Mouse (Mus musculus) CD8-positive naive resting alpha-beta T cell, adult 2 months (primary cell): ENCODE data around the gene Pik3cd.

Experiments
- DNase-seq, 2 experiments: peaks; one replicate each; pipeline ENCODE4 v3.0.0; 2022; ENCODE audit warnings: low read depth in 2 of 2, low spot score in 2 of 2

The Pik3cd gene

GRCm38 (mm10) chr4:149689822-149690700 is 12.3 kb downstream of the Pik3cd start:
- no peak for DNase-seq

- no peak for DNase-seq
These were observed 13.5 kb downstream of the Pik3cd start for GRCm38 (mm10) chr4:149688861-149689260.

DNA sequence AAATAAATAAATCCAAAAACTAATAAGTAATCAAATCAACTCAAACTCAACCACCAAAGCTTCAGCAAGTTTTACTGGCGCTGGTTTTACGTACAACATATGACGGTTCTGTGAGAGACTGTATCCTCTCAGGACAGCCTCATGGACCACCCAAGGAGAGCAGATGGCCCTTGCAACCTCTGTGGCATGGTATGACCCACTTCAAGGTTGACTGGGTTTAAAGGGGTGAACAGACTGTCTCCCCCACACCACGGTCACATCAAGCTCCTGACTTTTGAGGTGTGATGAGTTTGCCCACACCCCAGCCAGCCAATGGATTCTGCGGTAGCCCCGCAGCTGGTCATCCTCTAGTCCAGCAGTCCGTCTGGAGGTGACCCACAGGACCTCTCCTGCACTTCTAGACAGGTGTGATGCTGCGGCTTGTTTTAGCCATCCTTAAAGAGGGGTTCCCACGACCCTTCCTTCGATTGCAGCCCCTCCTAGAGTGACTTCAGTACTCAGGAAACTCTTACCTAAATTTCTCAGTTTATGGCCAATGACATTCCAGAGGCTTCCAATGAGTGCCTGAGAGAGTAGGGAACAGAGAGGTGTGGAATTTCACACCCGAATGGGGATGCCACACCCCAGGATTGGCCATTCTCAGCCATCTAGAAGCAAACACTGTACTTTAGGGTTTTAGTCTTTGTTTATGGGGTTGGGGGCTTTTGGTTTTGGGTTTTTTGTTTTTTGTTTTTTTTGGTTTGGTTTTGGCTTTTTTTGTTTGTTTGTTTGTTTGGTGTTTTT is 17.3 kb downstream of the Pik3cd start:
- DNase-seq, result no peak

DNA sequence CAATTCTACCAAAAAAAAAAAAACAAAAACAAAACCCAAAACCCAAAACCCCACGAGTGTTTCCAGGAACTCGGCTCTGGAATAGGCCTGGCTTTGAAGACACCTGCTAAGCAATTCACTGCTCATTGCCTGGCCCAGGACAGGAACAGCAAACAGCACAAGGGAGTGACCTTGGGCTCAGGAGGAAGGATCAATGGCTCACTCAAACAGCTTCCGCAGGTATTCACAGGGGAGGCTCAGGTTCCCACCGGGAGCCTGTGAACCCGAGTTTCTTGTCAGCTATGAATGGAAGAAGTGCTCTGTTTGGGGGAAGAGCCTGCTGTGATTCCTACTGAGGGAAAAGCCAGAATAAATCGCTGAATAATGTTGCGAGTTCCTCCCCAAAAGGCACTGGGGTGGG is 18.5 kb downstream of the Pik3cd start:
- DNase-seq, result no peak

DNA sequence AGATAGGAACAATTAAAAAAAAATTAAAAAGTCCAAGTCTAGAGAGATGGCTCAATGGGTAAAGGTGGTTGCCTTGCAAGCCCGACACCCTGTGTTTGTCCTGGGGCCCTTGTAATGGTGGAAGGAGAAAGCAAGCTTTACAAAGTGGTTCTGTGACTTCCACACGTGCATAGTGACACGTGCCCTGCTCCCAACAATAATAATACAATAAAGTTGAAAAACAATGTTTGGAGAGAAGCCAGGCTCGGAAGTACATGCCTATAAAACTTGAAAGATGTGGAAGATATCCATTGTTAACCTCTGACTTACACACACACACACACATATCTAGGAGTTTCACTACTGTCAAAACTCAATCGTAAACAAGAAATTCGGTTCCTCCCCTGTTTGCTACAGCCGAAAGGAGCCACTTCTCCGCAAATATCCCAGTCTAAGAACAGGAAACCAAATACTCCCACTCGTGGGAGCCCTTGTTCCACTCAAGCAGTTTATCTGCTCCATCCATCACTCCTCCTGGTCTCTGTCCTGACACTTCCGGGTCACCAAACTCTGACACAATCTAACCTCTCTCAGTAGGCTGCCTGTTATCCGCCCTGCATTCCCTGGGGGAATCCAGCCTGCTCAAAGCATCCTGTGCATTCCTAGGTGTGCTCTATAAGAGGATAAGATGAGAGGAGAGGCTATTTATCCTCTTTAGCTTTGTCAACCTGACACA is 23.2 kb downstream of the Pik3cd start:
- DNase-seq, result no peak

GRCm38 (mm10) chr4:149678006-149678405 is 24.4 kb downstream of the Pik3cd start:
- DNase-seq, result no peak

- no peak for DNase-seq
These were observed 26.8 kb downstream of the Pik3cd start for GRCm38 (mm10) chr4:149675378-149676261.

DNA sequence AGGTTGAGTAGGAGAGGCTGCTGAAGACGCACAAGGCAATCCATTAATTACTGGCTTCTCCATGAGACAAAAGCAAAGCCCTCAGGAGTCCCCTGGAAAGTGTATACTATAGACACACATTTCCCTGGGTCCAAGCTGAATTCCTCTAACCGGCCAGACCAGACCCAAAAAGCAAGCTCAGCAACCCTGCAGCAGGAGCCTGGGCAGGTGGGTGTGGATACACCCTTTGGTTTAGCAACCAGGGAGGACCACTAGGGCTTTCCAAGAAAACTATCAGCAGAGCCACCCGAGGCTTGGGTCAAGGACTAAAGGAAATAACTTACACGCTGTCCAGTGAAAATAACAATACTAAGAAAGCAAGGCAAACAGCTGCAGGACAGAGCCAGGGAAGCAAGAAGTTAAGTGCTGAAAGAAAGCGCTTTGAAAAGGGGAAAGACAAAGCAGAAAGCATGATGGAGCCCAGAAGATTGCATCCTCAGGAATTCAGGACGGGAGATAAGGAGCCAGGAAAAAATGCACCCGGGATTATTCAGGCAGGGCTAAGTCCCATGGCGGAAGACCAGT is 27.5 kb downstream of the Pik3cd start:
- DNase-seq, result no peak

- DNase-seq, result no peak
These were observed 29.6 kb downstream of the Pik3cd start for GRCm38 (mm10) chr4:149672747-149673146.

DNA sequence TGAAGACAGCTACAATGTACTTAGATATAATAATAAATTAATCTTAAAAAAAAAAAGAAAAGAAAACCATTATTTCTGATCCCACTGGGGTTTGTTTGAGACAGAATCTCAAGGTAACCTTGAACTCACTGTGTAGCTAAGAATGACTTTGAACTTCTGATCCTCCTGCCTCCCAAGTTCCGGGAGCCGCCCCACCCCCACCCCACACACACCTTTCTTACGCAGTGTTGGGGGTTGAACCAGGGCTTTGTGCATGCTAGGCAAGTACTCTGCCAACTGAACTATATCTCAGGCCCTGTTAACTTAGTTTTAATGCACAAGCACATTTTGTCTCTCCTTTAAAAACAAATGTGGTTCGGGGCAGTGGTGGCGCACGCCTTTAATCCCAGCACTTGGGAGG is 31.2 kb downstream of the Pik3cd start:
- no peak for DNase-seq

DNA sequence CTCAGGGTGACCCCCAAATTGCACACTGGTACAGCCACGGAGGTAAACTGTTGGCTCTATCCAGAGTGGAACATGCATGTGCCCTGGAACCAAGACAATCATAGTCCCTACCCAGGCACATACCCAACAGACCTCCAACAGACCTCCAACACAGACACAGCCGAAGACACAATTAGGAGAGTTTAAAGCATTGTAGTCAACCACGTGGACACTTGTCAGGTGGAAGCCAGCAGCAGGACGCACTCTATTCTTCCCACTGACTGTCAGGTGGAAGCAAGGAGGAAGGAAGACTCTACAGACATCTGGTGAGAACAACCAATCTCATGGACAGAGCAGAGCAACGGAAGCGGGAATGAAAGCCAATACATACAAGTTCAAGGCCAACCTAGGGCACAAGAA is 36.7 kb downstream of the Pik3cd start:
- DNase-seq, result no peak

GRCm38 (mm10) chr4:149665016-149665691 is 37.2 kb downstream of the Pik3cd start:
- no peak for DNase-seq

DNA sequence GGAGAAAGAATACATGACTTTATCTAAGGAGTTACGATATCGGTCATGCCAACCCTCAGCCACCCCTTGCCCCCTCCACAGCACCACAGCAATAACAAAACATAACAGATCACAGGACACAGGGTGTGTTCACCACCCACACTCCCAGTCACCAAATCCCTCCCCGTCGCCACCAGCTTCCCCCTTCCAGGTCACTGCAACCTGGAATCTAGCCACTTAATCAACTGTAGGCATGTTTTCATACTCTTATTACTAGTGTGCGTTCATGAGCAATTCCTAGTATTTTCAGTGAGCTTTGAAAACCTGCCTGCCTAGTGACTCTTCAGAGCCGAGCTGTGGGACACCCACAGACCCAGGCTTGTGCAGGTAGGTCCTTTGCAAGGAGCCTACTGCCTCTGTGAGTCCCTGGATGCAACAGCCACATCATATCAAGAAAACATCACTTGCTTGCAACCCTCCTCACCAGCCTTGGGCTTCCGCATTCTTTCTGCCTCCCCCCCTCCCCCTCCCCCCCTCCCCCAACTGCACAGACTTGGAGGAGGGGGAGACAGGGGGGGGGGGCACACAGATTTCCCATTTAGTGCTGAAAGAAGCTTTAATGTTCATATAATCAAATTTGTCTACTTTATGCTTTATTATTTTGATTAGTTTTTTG is 38.4 kb downstream of the Pik3cd start:
- peak; percentile 66 to 67 for DNase-seq

GRCm38 (mm10) chr4:149661967-149662589 is 40.3 kb downstream of the Pik3cd start:
- no peak for DNase-seq

DNA sequence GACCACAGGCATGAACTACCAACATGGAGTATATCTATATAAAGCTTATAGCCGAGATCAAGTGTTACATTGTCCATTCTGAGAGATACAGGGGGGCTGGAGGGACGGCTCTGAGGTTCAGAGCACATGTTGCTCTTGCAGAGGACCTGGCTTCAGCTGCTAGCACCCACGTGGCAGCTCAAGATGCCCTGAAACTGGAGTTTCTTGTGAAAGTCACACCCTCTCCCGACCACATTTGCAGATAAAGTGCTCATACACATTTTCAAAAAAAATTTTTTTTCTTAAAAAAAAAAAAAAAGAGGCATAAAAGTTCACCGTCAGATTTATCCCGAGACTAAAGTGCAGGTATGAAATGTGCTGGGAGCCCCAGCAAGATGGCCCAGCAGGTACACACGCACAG is 41.8 kb downstream of the Pik3cd start:
- DNase-seq, result no peak

DNA sequence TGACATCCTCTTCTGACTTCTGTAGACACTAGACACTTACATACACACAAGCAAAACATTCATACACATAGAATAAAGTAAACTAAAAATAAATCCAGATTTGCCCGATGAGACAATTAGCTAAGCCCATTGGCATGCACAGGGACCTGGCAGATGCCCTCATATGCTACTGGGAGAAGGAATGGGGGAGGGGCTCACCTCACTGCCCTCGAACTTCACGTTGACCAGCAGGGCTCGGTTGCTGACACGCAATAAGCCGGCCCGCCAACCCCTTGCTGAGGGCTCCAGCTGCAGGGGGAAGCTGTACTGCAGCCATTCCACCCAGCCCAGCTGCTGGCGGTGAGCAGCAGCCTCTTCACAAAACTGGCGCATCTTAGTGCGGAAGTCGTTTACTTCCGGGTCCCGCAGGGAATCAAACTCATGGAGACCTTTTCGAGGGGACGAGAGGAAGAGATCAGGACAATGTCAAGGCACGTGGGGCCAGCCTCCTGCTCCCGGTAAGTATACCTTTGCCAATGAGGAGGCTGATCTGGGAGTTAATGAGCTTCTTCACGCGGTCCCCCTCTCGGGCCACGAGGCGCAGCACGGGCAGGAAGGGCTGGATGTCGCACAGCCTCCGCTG is 42.8 kb downstream of the Pik3cd start:
- DNase-seq, result no peak

DNA sequence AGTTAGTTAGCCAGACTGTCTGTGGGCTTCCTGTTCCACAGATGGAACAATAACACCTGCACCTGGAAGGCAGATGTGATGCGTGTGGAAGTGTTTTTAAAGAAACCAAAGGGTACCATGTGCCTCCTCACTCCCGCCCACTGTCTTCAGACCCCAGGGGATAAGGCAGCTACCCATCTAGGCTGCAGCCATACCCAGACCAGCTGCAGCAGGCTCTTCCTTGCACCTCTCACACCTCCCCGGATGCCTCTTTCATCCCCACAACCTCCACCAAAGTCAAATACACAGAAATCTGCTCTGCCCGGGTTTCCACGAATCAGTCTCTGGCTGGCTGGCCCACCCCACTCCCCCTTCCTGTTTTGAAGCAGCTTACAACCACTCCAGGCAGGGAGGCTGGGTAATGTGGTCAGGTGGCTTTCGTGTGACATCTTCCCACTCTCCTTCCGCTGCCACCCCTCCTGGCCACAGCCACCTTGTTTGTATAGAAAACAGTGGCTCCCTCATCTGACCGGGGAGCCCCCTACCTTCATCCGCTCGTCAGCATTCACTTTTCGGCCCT is 44.4 kb downstream of the Pik3cd start:
- DNase-seq, result peak; percentile 91 to 93

GRCm38 (mm10) chr4:149654232-149654631 is 48.1 kb downstream of the Pik3cd start:
- DNase-seq, result peak; percentile 67 to 77
